Mouse (Mus musculus) kidney, postnatal 25 days (tissue): ENCODE results near the gene Dock1.

ENCODE experiments used
- DNase-seq, 2 experiments: peaks; one replicate each; pipeline ENCODE4 v3.0.0; 2021; ENCODE audit warnings: mixed read lengths in 2 of 2

The Dock1 gene

GRCm38 (mm10) chr7:134840066-134840465, 169.6 kb downstream of the Dock1 start:
- DNase-seq, result no peak

- DNase-seq, result no peak
Measured at GRCm38 (mm10) chr7:134842751-134843150, 172.3 kb downstream of the Dock1 start.

- no peak for DNase-seq
Measured at GRCm38 (mm10) chr7:134862000-134862399, 191.5 kb downstream of the Dock1 start.

- peak; percentile 59 to 70 for DNase-seq
Measured at GRCm38 (mm10) chr7:134864175-134864574, 193.7 kb downstream of the Dock1 start.

- no peak for DNase-seq
Measured at GRCm38 (mm10) chr7:134872511-134872910, 202.1 kb downstream of the Dock1 start.

GRCm38 (mm10) chr7:134872981-134873380, 202.5 kb downstream of the Dock1 start:
- DNase-seq, result no peak

- DNase-seq, result no peak
Measured at GRCm38 (mm10) chr7:134878985-134879384, 208.5 kb downstream of the Dock1 start.

- DNase-seq, result no peak
Measured at GRCm38 (mm10) chr7:134880431-134880830, 210.0 kb downstream of the Dock1 start.

GRCm38 (mm10) chr7:134883516-134883915, 213.1 kb downstream of the Dock1 start:
- no peak for DNase-seq

- DNase-seq, result no peak
Measured at GRCm38 (mm10) chr7:134892449-134892871, 222.0 kb downstream of the Dock1 start.

- peak in 1 of 2 experiments; percentile 43 for DNase-seq
Measured at GRCm38 (mm10) chr7:134892972-134893371, 222.5 kb downstream of the Dock1 start.

- DNase-seq, result no peak
Measured at GRCm38 (mm10) chr7:134894604-134895003, 224.2 kb downstream of the Dock1 start.

- DNase-seq, result no peak
Measured at GRCm38 (mm10) chr7:134899462-134899861, 229.0 kb downstream of the Dock1 start.

GRCm38 (mm10) chr7:134901992-134902391, 231.5 kb downstream of the Dock1 start:
- DNase-seq, result peak in 1 of 2 experiments; percentile 23

- no peak for DNase-seq
Measured at GRCm38 (mm10) chr7:134931886-134932285, 261.4 kb downstream of the Dock1 start.

GRCm38 (mm10) chr7:134937471-134937926, 267.0 kb downstream of the Dock1 start:
- no peak for DNase-seq

- peak; percentile 23 to 44 for DNase-seq
Measured at GRCm38 (mm10) chr7:134937927-134938609, 267.6 kb downstream of the Dock1 start, which contains the start of gene Fam196a. TSS of gene Fam196a (minus strand) at chr7:134938430.

- DNase-seq, result no peak
Measured at GRCm38 (mm10) chr7:134941891-134942290, 271.4 kb downstream of the Dock1 start.

GRCm38 (mm10) chr7:134943063-134943462, 272.6 kb downstream of the Dock1 start:
- DNase-seq, result no peak

- DNase-seq, result no peak
Measured at GRCm38 (mm10) chr7:134943701-134944100, 273.2 kb downstream of the Dock1 start.

- no peak for DNase-seq
Measured at GRCm38 (mm10) chr7:134945925-134946716, 275.7 kb downstream of the Dock1 start.

GRCm38 (mm10) chr7:134959086-134959485, 288.6 kb downstream of the Dock1 start:
- DNase-seq, result no peak

- no peak for DNase-seq
Measured at GRCm38 (mm10) chr7:134960871-134961270, 290.4 kb downstream of the Dock1 start.

- no peak for DNase-seq
Measured at GRCm38 (mm10) chr7:134961608-134962007, 291.2 kb downstream of the Dock1 start.
